Mouse (Mus musculus) ES-E14 (cell line): ENCODE measurements around the gene Rb1. TPM values are rescaled to one million over a fixed set of nuclear protein-coding genes. Genes with fewer than 3 reads are reported as not detected.

ENCODE experiments used
- DNase-seq: peaks from one replicate; pipeline ENCODE4 v3.0.0-alpha.2; 2013; ENCODE audit warnings: low read depth, low spot score
- H3K27ac ChIP-seq: 2 replicates; pipeline ENCODE4 v1.5.1; 2012; ENCODE audit warnings: low read depth, mild to moderate bottlenecking, low read length, moderate library complexity, mixed read lengths; ENCODE audit not compliant: poor library complexity, insufficient read depth, severe bottlenecking
- H3K36me3 ChIP-seq: 2 replicates; pipeline ENCODE4 v1.6.1; 2012; ENCODE audit warnings: mild to moderate bottlenecking, low read length, moderate library complexity, mixed read lengths; ENCODE audit not compliant: control insufficient read depth, poor library complexity, insufficient read depth, severe bottlenecking
- H3K4me1 ChIP-seq, 2 experiments: fragments of 150-350 bp in 1 of 2; sonication (generic) in 1 of 2; 2 replicates each; pipeline ENCODE4 v1.6.1; 2012; ENCODE audit warnings: low read length in 2 of 2, mild to moderate bottlenecking in 1 of 2, mixed read lengths in 1 of 2; ENCODE audit not compliant: control insufficient read depth in 2 of 2, insufficient read depth in 2 of 2, poor library complexity in 1 of 2
- H3K4me3 ChIP-seq, 2 experiments: fragments of 150-350 bp in 1 of 2; sonication (generic) in 1 of 2; 2 replicates each; pipeline ENCODE4 v1.5.1; 2012; ENCODE audit warnings: low read length in 2 of 2, low read depth in 1 of 2, mild to moderate bottlenecking in 1 of 2, mixed read lengths in 1 of 2; ENCODE audit not compliant: insufficient read depth in 1 of 2, poor library complexity in 1 of 2, severe bottlenecking in 1 of 2
- H3K9ac ChIP-seq: 2 replicates; pipeline ENCODE4 v1.6.1; 2012; ENCODE audit warnings: low read depth, mild to moderate bottlenecking, low read length, mixed read lengths; ENCODE audit not compliant: poor library complexity, insufficient read depth, severe bottlenecking
- H3K9me3 ChIP-seq: fragments of 150-350 bp; sonication (generic); 2 replicates; pipeline ENCODE4 v1.6.1; 2012; ENCODE audit warnings: low read depth, mild to moderate bottlenecking, low read length; ENCODE audit not compliant: control insufficient read depth, insufficient read depth
- CHD2 ChIP-seq: IDR thresholded peaks from 2 replicates; pipeline ENCODE4 v1.6.1; 2014; ENCODE audit warnings: mild to moderate bottlenecking, low read depth, low read length, inconsistent platforms
- HCFC1 ChIP-seq: IDR thresholded peaks from 2 replicates; pipeline ENCODE4 v1.6.1; 2012; ENCODE audit warnings: low read length, inconsistent platforms, borderline replicate concordance; ENCODE audit not compliant: insufficient read depth
- MAFK ChIP-seq: IDR thresholded peaks from 2 replicates; pipeline ENCODE4 v1.6.1; 2014; ENCODE audit warnings: mild to moderate bottlenecking, low read depth, low read length, inconsistent platforms; ENCODE audit not compliant: insufficient read depth
- ZC3H11A ChIP-seq: IDR thresholded peaks from 2 replicates; pipeline ENCODE4 v1.6.1; 2012; ENCODE audit warnings: low read depth, mild to moderate bottlenecking, inconsistent platforms, low read length, borderline replicate concordance
- ZNF384 ChIP-seq: IDR thresholded peaks from 2 replicates; pipeline ENCODE4 v1.6.1; 2012; ENCODE audit warnings: low read depth, low read length, inconsistent platforms
- in situ Hi-C, 2 experiments: fragments of 600-800 bp; cut with MboI; formaldehyde crosslinking; loops; one replicate each; pipeline ENCODE4 v1.15.1; 2025; ENCODE audit warnings: low sequenced_read_pairs in 2 of 2, inconsistent platforms in 1 of 2; ENCODE audit not compliant: unreplicated experiment in 2 of 2
- total RNA-seq: library from RNA; depleted of rRNA; stranded (reverse); fragments of 300-350 nt; gene quantifications from 2 replicates; pipeline ENCODE4 v1.2.3, GENCODE M21; 2012

Rb1 gene
- total RNA-seq, 1 experiment: 4.7 TPM

- no peak for DNase-seq
- no peak for TF ChIP-seq HCFC1
- Histone ChIP-seq H3K4me3 (no peak overlapping the region), H3K9me3 (no peaks in the 10 kb centered on the region), H3K4me1 (peaks cover 0 to 3% of the 10 kb centered on the region in 2 experiments; a peak in 1 of 4 replicates), H3K36me3 (no peaks in the 10 kb centered on the region), H3K9ac (no peak overlapping the region), H3K27ac (no peak overlapping the region)
- in situ Hi-C loops: no loop called here
Observed at GRCm38 (mm10) chr14:73339615-73340014, 14.0 kb upstream of the Rb1 start.

GRCm38 (mm10) chr14:73336316-73337080, 10.9 kb upstream of the Rb1 start:
- no peak for TF ChIP-seq ZC3H11A
- TF ChIP-seq MAFK: no peak
- TF ChIP-seq HCFC1: no peak
- no peak for TF ChIP-seq CHD2
- no peak for TF ChIP-seq ZNF384
- H3K27ac ChIP-seq: no peak overlapping the region
- no peaks in the 10 kb centered on the region for H3K9me3 ChIP-seq
- H3K9ac ChIP-seq: no peak overlapping the region
- H3K4me1 ChIP-seq: peaks cover 0 to 3% of the 10 kb centered on the region in 2 experiments; a peak in 1 of 4 replicates
- DNase-seq: no peak
- no peaks in the 10 kb centered on the region for H3K36me3 ChIP-seq
- in situ Hi-C loops: no loop called here
- no peak overlapping the region for H3K4me3 ChIP-seq

GRCm38 (mm10) chr14:73334926-73335805, 9.5 kb upstream of the Rb1 start:
- no peak for DNase-seq
- in situ Hi-C loops: no loop called here
- TF ChIP-seq ZNF384: no peak
- TF ChIP-seq MAFK: no peak
- Histone ChIP-seq H3K36me3 (no peaks in the 10 kb centered on the region), H3K4me3 (no peak overlapping the region), H3K9me3 (no peaks in the 10 kb centered on the region), H3K27ac (no peak overlapping the region), H3K4me1 (peaks cover 0 to 3% of the 10 kb centered on the region in 2 experiments; a peak in 1 of 4 replicates), H3K9ac (no peak overlapping the region)

DNA sequence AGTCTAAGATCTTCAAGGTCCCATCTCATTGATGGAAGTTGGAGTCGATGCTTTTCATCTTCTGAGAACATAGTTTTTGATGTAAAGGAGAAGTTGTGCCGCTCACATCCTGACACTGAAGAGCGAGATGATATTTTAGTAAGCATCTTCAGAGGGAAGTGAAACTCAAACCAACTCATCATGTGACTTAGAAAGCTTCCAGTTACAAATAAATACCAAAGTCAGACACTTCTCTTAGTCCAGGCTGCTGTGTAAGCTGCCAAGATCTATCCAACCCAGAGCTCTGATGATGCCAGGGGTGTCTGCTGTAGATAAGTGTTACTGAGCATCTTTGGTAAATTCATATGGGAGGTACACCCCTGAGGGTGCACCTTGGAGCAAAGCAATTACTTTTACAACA, 8.3 kb upstream of the Rb1 start:
- Histone ChIP-seq H3K9ac (no peak overlapping the region), H3K36me3 (no peaks in the 10 kb centered on the region), H3K9me3 (no peaks in the 10 kb centered on the region), H3K27ac (no peak overlapping the region), H3K4me3 (no peak overlapping the region), H3K4me1 (peaks cover 0 to 3% of the 10 kb centered on the region in 2 experiments; a peak in 1 of 4 replicates)
- DNase-seq: no peak
- in situ Hi-C loops: no loop called here
- TF ChIP-seq ZNF384 (no peak), ZC3H11A (no peak), MAFK (no peak), CHD2 (no peak), HCFC1 (no peak)
